Comparison of ENCODE assay signal across 20 mouse cellular contexts in genomic region chr2:61450731-61451130, GRCm38 (mm10).
DNase-seq lines count a peak whose midpoint lies in the region; ATAC-seq lines count a peak whose summit lies in the region.
"Had no signal": no experiment of that assay in that cellular context is flagged by ENCODE, and none has a peak within 500 bp of the region (broad histone marks: within the 10 kb centered on the region; RNA-seq: fewer than 3 reads in every experiment).

No protein-coding gene starts in this region.

- ATAC-seq in common myeloid progenitor, adult 5-6 weeks (replicated peaks; ENCODE audit: low read depth, poor library complexity, severe bottlenecking), result peak; percentile 93
- ATAC-seq in megakaryocyte progenitor cell, adult 5-6 weeks (replicated peaks; ENCODE audit: poor library complexity), result peak; percentile 74
- ATAC-seq: forebrain, embryonic 13.5 days; forebrain, postnatal 0 days; hindbrain, postnatal 0 days had no signal

- peak; percentile 5 to 39 for DNase-seq in lung, adult 18-20 months
- DNase-seq in lung, postnatal 14 days, result no peak
- DNase-seq in 3T3-L1 (ENCODE audit: low read depth, low spot score), result peak; percentile 5
- DNase-seq in frontal cortex, postnatal 10 days (ENCODE audit: low spot score in 2 of 2), result no peak
- DNase-seq in spleen, postnatal 36 days (ENCODE audit: low spot score in 2 of 2), result no peak
- no peak for DNase-seq in kidney, postnatal 4 days
- DNase-seq: adrenal gland, postnatal 10 days; cerebellum, adult 11 months; cerebellum, adult 8-10 months; cerebellum, postnatal 14 days; forebrain, postnatal 0 days; gastrocnemius, adult 2 months; gastrocnemius, postnatal 25 days; heart, adult 11 months; heart, postnatal 10 days; heart, postnatal 4 days had no signal

Comparison
In these comparisons a context has a peak if more than half of its experiments do, and no peak if none do; other contexts are left out.
1. DNase-seq: peak in lung, adult 18-20 months (2 of 2) and 3T3-L1 (single experiment); none in lung, postnatal 14 days (single experiment), frontal cortex, postnatal 10 days (0 of 2), spleen, postnatal 36 days (0 of 2) and kidney, postnatal 4 days (0 of 2).